Mouse (Mus musculus): ENCODE measurements around the gene Asgr1.

Asgr1 gene

GRCm38 (mm10) chr11:70026689-70027088 lies 27.2 kb upstream of the Asgr1 start:
- DNase-seq = no peak

- peak; percentile 57 for DNase-seq
Observed at GRCm38 (mm10) chr11:70027397-70027796, 26.5 kb upstream of the Asgr1 start.

- no peak for DNase-seq
Observed at GRCm38 (mm10) chr11:70028401-70029129, 25.3 kb upstream of the Asgr1 start.

- DNase-seq = peak; percentile 75
Observed at GRCm38 (mm10) chr11:70029130-70029801, 24.6 kb upstream of the Asgr1 start.

GRCm38 (mm10) chr11:70029829-70030550 lies 23.9 kb upstream of the Asgr1 start:
- DNase-seq = no peak

GRCm38 (mm10) chr11:70030651-70031320 lies 23.1 kb upstream of the Asgr1 start:
- no peak for DNase-seq

GRCm38 (mm10) chr11:70031321-70031670 lies 22.6 kb upstream of the Asgr1 start:
- no peak for DNase-seq

GRCm38 (mm10) chr11:70038174-70038573 lies 15.7 kb upstream of the Asgr1 start:
- no peak for DNase-seq

GRCm38 (mm10) chr11:70039631-70040030 lies 14.3 kb upstream of the Asgr1 start:
- no peak for DNase-seq

- no peak for DNase-seq
Observed at GRCm38 (mm10) chr11:70040184-70040583, 13.7 kb upstream of the Asgr1 start.

- no peak for DNase-seq
Observed at GRCm38 (mm10) chr11:70042309-70043085, 11.4 kb upstream of the Asgr1 start.

- no peak for DNase-seq
Observed at GRCm38 (mm10) chr11:70043665-70044064, 10.2 kb upstream of the Asgr1 start.

- DNase-seq = no peak
Observed at GRCm38 (mm10) chr11:70045435-70045834, 8.4 kb upstream of the Asgr1 start.

- DNase-seq = no peak
Observed at GRCm38 (mm10) chr11:70049366-70049765, 4.5 kb upstream of the Asgr1 start.

GRCm38 (mm10) chr11:70049816-70050215 lies 4.1 kb upstream of the Asgr1 start:
- peak; percentile 57 for DNase-seq

- DNase-seq = no peak
Observed at GRCm38 (mm10) chr11:70053156-70053555, 729 bp upstream of the Asgr1 start.

GRCm38 (mm10) chr11:70055618-70056214 lies 1.8 kb downstream of the Asgr1 start:
- peak; percentile 84 for DNase-seq

- no peak for DNase-seq
Observed at GRCm38 (mm10) chr11:70057805-70058204, 3.9 kb downstream of the Asgr1 start.

GRCm38 (mm10) chr11:70059930-70060329 lies 6.0 kb downstream of the Asgr1 start:
- DNase-seq = no peak

GRCm38 (mm10) chr11:70063053-70063452 lies 9.2 kb downstream of the Asgr1 start:
- no peak for DNase-seq

- no peak for DNase-seq
Observed at GRCm38 (mm10) chr11:70066701-70067100, 12.8 kb downstream of the Asgr1 start.

- DNase-seq = no peak
Observed at GRCm38 (mm10) chr11:70068245-70068644, 14.4 kb downstream of the Asgr1 start.

Data from thymus, postnatal 4 days (tissue).